Mouse (Mus musculus): Measurements from ENCODE around the gene Ptx4.

- TF ChIP-seq CTCF (IDR thresholded peaks at IDR 0.05; ENCODE audit: low read depth) (peak; percentile 63), EP300 (IDR thresholded peaks at IDR 0.05; ENCODE audit: low read depth) (no peak)
Observed at GRCm38 (mm10) chr17:25117263-25117662, 3.3 kb upstream of the Ptx4 start.
